Mouse (Mus musculus) lung, adult 2 months (tissue): ENCODE results near the gene Herc3. TPM values are rescaled to one million over a fixed set of nuclear protein-coding genes. Genes with fewer than 3 reads are reported as not detected.

ENCODE experiments used
- DNase-seq: peaks from one replicate; pipeline ENCODE4 v3.0.0; 2022
- H3K4me1 ChIP-seq: fragments of 200-500 bp; 2 replicates; pipeline ENCODE4 v1.6.1; 2011; ENCODE audit warnings: low read length; ENCODE audit not compliant: control insufficient read depth, insufficient read depth
- H3K4me3 ChIP-seq: fragments of 200-500 bp; replicated peaks from 2 replicates; pipeline ENCODE3; 2011; ENCODE audit warnings: low read depth, mild to moderate bottlenecking, control low read depth, low read length; ENCODE audit errors: extremely low read depth
- CTCF ChIP-seq: fragments of 200-500 bp; IDR thresholded peaks from 2 replicates; pipeline ENCODE4 v1.5.1; 2011; ENCODE audit warnings: mild to moderate bottlenecking, low read length, control low read depth; ENCODE audit not compliant: insufficient read depth
- POLR2A ChIP-seq: fragments of 200-500 bp; IDR thresholded peaks from 2 replicates; pipeline ENCODE4 v1.6.1; 2011; ENCODE audit warnings: low read depth, mild to moderate bottlenecking, control low read depth, low read length, borderline replicate concordance; ENCODE audit errors: extremely low read depth
- WGBS: fragments of 180-500 bp; shearing (Covaris S2); methylation state at CpG from one replicate; pipeline ENCODE4 v1.1.7; 2018; 5-methylcytosine and 5-hydroxymethylcytosine counted together
- polyA plus RNA-seq: library from polyadenylated mRNA; depleted of rRNA; stranded (reverse); fragments of >200 nt; gene quantifications from 2 replicates; pipeline ENCODE4 v1.2.3, GENCODE M21; 2012

The Herc3 gene
- polyA plus RNA-seq, 1 experiment, result 9.8 TPM

DNA sequence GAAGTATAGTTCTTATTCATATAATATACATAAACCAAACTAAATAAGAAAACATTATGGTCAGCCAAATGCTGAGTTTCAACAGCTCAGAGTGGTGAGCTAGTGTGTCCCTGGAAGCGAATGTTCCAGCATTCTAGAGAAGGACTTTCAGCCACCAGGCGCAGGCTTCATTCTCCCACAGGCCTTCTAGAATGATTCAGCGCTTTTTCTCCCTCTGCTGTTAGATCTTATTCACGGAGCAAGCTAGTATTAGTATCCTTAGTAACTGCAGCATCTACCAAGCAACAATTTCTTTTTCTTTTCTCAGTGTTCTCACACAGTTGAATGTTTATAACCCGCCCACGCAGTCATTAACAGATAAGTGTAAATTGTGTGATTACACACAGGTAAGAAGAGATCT lies 51.0 kb downstream of the Herc3 start:
- H3K4me1 ChIP-seq, result no peaks in the 10 kb centered on the region
- no peak for TF ChIP-seq POLR2A
- no peak for TF ChIP-seq CTCF
- H3K4me3 ChIP-seq, result no peak overlapping the region
- 83% methylated on average over 6 of the region's 6 CpGs for WGBS
- DNase-seq, result no peak

DNA sequence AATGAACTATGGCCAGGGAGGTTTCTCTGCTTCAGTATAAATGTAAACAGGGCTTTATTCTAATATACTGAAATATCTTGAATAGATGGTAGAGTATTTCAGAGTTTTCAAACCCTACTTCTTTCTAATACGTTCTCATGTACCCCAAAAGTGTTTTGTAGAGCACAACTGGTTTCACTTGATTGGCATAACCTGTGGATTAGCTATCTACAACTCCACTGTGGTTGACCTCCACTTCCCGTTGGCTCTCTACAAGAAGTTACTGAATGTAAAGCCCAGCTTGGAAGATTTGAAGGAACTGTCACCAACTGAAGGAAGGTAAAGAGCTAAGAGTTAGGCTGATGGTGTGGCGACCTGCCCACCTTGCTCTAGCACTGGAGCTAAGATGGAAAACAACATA lies 58.7 kb downstream of the Herc3 start:
- WGBS, result 91% methylated on average over 3 of the region's 3 CpGs
- TF ChIP-seq CTCF (no peak), POLR2A (no peak)
- H3K4me1 ChIP-seq, result no peaks in the 10 kb centered on the region
- DNase-seq, result no peak
- no peak overlapping the region for H3K4me3 ChIP-seq

DNA sequence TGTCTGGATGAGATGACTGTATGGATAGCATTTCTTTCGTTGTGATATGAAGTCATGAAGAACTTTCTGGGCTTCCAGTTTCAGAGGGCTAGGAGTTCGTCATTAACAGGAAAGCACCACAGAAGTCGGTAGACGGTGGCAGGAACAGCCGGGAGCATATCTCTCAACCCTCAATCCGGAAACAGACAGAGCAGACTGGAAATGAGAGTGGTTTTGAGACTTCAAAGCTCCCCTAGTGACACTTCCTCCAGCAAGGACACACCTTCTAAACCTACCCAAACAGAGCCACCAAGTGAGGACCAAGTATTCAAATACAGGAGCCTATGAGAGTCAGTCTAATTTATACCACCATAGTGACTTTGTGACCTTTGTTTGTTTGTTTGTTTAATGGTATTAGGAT lies 62.0 kb downstream of the Herc3 start:
- Histone ChIP-seq H3K4me3 (no peak overlapping the region), H3K4me1 (no peaks in the 10 kb centered on the region)
- DNase-seq, result no peak
- WGBS, result 71% methylated on average over 6 of the region's 6 CpGs
- TF ChIP-seq POLR2A (no peak), CTCF (no peak)

DNA sequence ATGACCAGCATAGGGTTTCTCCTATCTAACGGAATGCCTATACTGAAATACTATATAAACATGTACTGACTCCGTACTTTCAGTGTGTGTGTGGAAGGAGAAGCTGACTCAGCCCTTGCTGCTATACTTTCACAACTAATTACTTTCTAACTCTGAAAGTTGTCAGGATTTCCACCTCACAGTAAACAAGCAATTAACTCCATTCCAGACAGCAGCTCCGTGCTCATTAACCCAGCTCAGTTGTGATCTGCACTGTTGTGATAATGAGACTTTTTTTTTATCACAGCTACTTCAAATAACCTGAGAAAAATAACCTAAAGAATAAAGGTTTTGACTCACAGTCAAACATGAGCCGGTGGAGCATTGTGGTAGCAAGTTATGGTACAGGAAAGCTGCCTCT lies 63.7 kb downstream of the Herc3 start:
- WGBS, result 86% methylated on average over 4 of the region's 4 CpGs
- Histone ChIP-seq H3K4me3 (no peak overlapping the region), H3K4me1 (no peaks in the 10 kb centered on the region)
- no peak for DNase-seq
- no peak for TF ChIP-seq CTCF
- no peak for TF ChIP-seq POLR2A

DNA sequence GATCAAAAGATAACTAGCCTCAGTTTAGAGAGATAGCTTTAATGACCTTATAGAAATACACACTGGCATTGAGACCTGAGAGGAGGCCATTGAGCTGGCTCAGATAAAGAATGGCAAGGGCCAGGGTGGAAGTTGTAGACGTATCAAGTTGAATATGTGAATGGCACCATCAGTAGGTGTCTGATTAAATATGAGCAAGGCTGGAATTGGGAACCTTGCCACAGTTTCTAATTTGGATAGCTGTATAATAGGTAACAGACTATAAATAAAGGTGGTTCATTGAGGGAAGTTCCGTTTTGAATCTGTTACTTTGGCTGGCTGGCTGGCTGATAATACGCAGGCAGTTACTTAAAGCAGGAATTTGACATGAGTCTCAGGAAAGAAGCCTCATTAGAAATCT lies 65.4 kb downstream of the Herc3 start:
- no peak for DNase-seq
- Histone ChIP-seq H3K4me1 (no peaks in the 10 kb centered on the region), H3K4me3 (no peak overlapping the region)
- TF ChIP-seq CTCF (no peak), POLR2A (no peak)
- 88% methylated on average over 3 of the region's 3 CpGs for WGBS

DNA sequence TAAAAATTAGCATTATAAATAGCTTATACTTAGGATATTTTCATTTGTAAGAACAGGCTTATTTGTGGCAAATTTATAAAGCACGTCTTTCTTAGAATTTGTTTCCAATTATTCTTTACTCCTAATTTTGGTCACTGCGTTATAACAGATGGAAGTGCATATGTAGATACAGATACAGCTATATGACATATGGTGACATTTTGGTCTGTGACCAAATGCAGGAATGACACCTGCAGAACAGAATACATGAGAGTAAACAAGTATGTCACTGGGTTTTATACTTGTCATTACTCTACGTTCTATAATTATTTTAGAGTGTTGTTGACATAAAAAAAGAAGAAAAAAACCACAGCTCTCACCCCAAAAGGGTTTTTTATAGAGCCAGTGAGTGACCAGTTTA lies 67.8 kb downstream of the Herc3 start:
- TF ChIP-seq POLR2A, result no peak
- no peak for TF ChIP-seq CTCF
- no peak for DNase-seq
- no peak overlapping the region for H3K4me3 ChIP-seq
- H3K4me1 ChIP-seq, result no peaks in the 10 kb centered on the region
- WGBS, result 95% methylated on average over 3 of the region's 3 CpGs

DNA sequence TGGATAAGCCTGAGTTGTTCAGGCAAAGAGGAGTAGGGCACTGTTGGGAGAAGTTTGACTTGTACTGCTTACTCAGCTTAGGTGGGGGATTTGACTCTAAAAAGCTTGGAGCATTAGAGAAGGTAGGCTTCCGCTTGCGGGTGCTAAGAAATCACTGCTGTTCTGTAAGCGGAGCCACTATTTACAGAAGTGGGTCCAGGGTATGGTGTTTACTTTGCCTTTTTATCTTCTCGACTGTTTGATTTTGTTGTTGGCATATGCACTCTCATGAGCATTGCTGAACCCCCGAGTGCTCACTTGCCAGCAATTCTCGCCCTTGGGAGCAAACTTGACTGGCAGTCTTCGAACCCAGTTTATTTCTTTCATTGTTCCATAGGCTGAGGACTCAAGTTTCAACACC lies 69.3 kb downstream of the Herc3 start:
- H3K4me3 ChIP-seq, result no peak overlapping the region
- H3K4me1 ChIP-seq, result no peaks in the 10 kb centered on the region
- no peak for DNase-seq
- WGBS, result 70% methylated on average over 7 of the region's 7 CpGs
- TF ChIP-seq POLR2A, result no peak
- TF ChIP-seq CTCF, result no peak

DNA sequence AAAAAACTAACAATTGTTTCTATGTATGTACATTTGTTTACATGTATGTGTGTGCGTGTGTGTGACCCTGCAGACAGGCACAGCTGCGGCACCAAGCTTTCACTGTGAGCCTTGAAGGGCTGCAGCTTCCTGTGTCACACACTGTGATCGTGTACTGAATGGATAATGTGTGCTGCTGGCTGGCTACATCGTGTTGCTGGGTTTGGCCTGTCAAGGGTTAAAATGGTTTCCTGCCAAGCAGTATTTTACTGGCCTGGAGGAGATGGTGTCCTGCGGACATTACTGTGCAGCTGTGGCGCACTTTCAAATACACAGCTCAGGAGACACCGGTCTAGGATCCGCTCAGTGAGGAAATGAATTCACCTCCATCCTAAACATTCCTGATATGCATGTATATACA lies 71.9 kb downstream of the Herc3 start:
- no peak for DNase-seq
- TF ChIP-seq POLR2A (no peak), CTCF (no peak)
- WGBS, result 46% methylated on average over 8 of the region's 8 CpGs
- Histone ChIP-seq H3K4me1 (no peaks in the 10 kb centered on the region), H3K4me3 (no peak overlapping the region)

DNA sequence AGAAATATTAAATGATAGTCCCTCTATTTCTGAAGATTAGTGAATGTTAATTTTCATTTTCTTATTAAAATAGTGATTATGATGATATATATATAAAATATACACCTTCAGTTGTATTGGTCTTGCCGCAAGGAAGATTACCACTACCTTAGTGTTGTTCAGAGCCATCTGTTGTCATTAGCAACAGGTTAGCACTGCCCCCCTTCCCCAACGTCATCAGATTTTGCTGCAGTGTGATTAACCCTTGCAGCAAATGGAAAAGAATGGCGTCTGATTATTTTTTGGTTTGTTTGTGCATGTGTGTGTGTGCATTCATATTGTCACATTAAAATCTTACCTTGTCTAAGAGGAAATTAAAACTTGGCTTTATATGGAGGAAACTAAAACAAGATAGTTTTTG lies 73.3 kb downstream of the Herc3 start:
- no peaks in the 10 kb centered on the region for H3K4me1 ChIP-seq
- DNase-seq, result no peak
- no peak overlapping the region for H3K4me3 ChIP-seq
- no peak for TF ChIP-seq CTCF
- no peak for TF ChIP-seq POLR2A
- 78% methylated on average over 3 of the region's 3 CpGs for WGBS

DNA sequence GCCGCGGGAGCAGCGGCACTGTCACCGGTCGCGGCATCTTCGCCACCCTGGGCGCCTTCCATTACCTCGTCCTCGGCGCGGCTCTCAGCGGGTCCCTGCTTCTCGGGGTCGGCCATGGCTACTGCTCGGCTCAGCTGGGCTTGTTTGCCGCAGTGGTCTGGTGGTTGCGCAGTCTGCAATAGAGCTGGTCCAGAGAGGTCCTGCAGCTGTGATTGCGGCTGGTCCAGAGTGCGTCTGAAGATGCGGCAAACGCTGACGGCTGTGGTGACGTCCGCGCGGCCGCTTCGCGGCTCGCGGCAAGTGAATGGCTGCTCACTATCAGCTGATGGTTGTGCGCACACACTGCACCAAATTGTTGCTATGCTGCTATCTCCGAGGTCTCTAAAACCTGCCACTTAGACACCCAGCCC lies 75.6 kb downstream of the Herc3 start, which contains the start of gene Nap1l5:
Gene Nap1l5, minus strand, starts transcription at position 225 of the 410 bp plus-strand sequence.
- whole genome bisulfite sequencing, result 62% methylated on average over 34 of the region's 34 CpGs
- peak within 1 kb of the TSS; percentile 23 for H3K4me3 ChIP-seq
- no peaks in the 10 kb centered on the region for H3K4me1 ChIP-seq
- no peak for TF ChIP-seq CTCF
- no peak for TF ChIP-seq POLR2A
- no peak for DNase-seq

DNA sequence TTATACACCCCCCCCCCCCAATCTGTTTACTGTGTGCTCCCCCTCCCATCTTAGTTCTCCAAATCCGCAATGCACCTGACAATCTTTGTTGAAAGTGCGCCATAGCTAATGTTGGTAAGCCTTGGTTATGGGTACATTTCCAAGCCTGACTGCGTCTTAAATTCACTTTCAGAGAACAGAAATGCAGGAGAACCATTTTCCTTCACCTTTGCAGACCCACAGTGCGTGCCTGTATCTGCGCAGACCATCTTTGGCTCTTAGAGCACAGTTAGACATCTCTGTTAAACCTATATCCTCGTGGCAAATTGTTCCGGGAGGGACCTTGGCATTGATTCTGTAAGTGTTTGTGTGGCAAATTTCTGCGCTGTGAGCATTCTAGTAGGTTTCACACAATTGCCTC lies 76.1 kb downstream of the Herc3 start:
- no peaks in the 10 kb centered on the region for H3K4me1 ChIP-seq
- TF ChIP-seq CTCF, result no peak
- TF ChIP-seq POLR2A, result no peak
- DNase-seq, result no peak
- H3K4me3 ChIP-seq, result no peak overlapping the region
- WGBS, result 97% methylated on average over 8 of the region's 8 CpGs
